Mouse (Mus musculus): ENCODE data around the gene Trp53bp1.

DNA sequence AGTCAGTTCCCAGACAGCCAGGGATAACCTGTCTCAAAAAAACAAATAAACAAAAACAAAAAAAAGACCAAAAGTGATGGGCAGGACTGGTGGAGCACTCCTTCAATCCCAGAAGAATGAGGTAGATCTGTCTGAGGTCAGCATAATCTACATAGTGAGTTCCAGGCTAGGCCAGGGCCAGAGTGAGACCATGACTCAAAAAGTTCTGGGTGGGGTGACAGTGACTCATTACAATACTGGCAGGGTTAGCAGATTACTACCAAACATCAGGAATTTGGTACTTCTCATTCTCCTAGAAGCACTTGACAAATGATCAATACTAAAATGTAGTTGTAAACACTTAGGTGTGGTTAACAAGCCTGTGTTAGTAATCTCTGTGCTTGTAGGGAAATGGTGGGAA is 51.2 kb downstream of the Trp53bp1 start:
- TF ChIP-seq CTCF (IDR thresholded peaks at IDR 0.05; ENCODE audit: extremely low read depth, insufficient read depth, insufficient read length, insufficient replicate concordance) (no peak), POLR2A (IDR thresholded peaks at IDR 0.05; ENCODE audit: low read depth, low read length) (no peak)
